Mouse (Mus musculus): ENCODE results near the gene Armt1. TPM values are rescaled to one million over a fixed set of nuclear protein-coding genes. Genes with fewer than 3 reads are reported as not detected.

Gene Armt1
- polyA plus RNA-seq, 1 experiment = 21.1 TPM

DNA sequence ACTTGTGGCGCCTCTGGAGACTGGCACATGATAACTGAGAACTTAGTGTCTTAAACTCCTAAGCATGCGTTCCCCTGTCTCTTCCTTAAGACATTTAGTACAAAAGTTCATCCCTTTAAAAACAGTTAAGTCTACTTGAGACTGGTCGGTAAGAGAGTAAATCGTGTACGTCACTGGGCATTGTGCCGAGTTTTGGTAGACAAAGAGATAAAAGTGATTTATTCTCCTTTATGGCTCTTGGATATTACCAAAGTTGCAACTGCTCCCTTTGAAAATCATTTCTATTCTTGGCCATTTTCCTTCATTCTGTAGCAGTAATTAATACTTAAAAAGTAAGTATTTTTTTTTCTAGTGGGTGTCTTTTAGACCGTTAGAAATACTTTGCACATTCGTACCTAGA, 71.0 kb downstream of the Armt1 start:
- no peak overlapping the region for H3K27ac ChIP-seq (ENCODE audit: insufficient read depth, low read length)
- no peak for TF ChIP-seq CTCF (IDR thresholded peaks at IDR 0.05; ENCODE audit: extremely low read depth, insufficient read depth, low read length)
- no peak for TF ChIP-seq POLR2A (IDR thresholded peaks at IDR 0.05; ENCODE audit: extremely low read depth, insufficient read depth, low read length)
- H3K4me1 ChIP-seq (ENCODE audit: control insufficient read depth, insufficient read depth, low read length) = no peaks in the 10 kb centered on the region

More for the DNA sequence above, 71.0 kb downstream of the Armt1 start:
- H3K4me3 ChIP-seq (ENCODE audit: insufficient read depth, low read length) = no peak overlapping the region

Other genes starting within 250 kb of the Armt1 start
- gene Akap12, start 166.1 kb upstream of the Armt1 start, polyA plus RNA-seq (2012; rRNA removed) = 11.2 and 11.8 TPM in 2 replicates
- 7.8 and 7.9 TPM in 2 replicates for gene Zbtb2, start 44.4 kb upstream of the Armt1 start, polyA plus RNA-seq (2012; rRNA removed)
- 109 and 118 TPM in 2 replicates for gene Rmnd1, start 79 bp upstream of the Armt1 start, polyA plus RNA-seq (2012; rRNA removed)
- 0.31 and 0.32 TPM in 2 replicates for gene Ccdc170, start 50.0 kb downstream of the Armt1 start, polyA plus RNA-seq (2012; rRNA removed)
- gene Esr1, start 179.1 kb downstream of the Armt1 start, polyA plus RNA-seq (2012; rRNA removed) = 0.65 and 0.70 TPM in 2 replicates

Data from cortical plate, adult 2 months (tissue).